Mouse (Mus musculus) kidney, adult 2 months (tissue): ENCODE data around the gene Nisch.

Experiments used
- CTCF ChIP-seq: fragments of 200-500 bp; conservative IDR thresholded peaks from 2 replicates; pipeline ENCODE4 v1.5.1; 2011; ENCODE audit warnings: low read depth, mild to moderate bottlenecking, control low read depth, low read length, moderate library complexity, mixed read lengths; ENCODE audit not compliant: insufficient read depth, insufficient read length
- POLR2A ChIP-seq: fragments of 200-500 bp; IDR thresholded peaks from one replicate; pipeline ENCODE4 v1.6.1; 2011; ENCODE audit warnings: low read depth, low read length, control low read depth

DNA sequence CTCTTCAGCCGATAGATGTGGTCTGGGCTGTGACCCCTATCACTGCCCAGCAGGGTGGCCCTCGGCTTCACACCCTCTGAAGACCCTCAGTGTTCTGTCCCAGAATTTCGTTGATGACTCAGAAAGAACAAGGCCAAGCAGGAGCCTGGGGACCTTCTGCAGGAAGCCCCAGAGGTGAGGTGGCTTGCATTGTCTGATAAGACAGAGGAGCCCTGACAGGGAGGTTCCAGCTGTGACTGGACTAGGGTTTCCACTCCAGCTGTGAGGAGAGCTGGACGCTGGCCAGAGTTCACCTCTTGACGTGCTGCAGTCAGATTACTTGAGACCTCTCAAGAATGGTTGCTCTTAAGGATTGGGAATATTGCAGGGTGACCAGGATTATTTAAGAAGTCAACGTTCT lies 84.7 kb downstream of the Nisch start:
- no peak for TF ChIP-seq POLR2A
- no peak for TF ChIP-seq CTCF
